Mouse (Mus musculus): Measurements from ENCODE around the gene Il10rb.

The Il10rb gene

DNA sequence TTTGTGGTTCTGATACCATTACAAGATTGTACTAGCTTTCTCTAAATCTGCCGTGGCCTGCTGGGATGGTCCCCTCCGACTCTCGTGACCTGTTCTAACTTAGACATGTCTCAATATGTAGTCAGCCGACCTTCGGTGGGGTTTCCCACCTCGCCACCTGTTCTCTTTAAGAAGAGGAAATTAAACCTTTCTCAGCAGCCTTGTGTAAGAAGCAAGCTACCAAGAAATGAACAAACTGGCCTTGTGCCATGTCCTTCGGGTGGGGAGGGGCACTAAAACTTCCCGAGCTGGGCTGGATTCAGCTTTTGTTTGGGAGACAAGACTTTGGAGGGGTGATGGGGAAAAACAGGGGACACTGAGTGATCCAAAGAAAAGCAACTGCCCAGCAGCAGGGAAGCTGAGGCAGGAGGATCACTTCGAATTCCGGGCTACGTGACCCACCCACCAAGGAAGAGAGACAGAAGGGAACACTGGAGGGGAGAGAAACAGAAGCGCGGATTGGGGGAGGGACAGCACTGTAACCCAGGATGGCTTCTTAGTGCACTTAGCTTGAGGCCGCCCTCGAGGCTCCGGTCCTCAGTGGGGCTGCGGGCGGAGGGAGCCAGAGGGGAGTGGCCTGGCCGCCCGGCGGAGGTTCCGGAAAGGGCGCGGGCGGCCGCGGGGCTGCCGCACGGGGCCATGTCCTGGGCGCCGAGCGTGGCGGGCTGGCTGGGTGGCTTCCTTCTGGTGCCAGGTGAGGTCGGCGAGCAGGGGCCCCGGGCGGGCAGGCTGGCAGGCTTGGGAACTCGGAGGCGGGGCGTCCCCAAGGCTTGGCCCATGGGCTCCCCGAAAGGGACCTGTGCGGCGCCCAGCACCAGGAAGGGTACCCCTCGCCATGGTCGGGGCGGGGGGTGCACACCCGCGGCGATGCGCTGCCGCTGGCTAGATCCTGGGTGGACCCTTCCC, at the start of gene Il10rb:
Il10rb (plus strand) TSS at position 525 of the 945 bp plus-strand sequence.
- DNase-seq = peak; percentile 90

DNA sequence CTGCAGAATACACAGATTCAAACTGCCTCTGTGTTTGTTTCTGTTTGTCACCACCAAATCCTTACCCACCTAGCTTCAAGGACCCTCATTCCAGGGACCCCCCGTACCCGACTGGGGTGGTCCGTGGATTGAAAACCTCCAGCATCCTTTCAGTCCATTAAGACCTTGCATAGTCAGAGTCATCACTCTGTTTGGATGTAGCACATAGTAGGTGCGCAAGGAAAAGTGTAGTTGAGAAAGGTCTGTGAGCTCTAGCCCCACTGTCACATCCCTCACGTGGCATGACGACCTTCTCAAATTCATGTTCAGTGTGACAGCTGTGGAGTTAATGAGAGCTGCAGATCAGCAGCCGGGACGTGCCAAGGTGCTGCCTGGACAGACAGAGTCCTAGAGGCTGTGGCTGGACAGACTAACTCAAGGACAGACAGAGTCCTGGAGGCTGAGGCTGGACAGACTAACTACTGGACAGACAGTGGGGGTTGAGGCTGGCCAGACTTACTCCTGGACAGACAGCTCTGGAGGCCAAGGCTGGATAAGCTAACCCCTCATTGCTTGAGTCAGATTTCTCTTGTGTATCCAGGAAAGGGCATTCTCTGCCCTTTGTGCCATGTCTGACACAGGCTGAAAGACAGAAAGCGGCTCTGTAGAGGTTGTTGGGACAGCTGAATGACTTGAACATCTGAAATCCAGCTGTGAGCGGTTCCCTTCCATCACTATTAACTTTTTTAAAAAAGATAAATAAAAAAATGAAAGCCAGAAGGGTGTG, 49.0 kb upstream of the Il10rb start:
- DNase-seq = no peak

GRCm38 (mm10) chr16:91357526-91357900, 48.5 kb upstream of the Il10rb start:
- DNase-seq = peak; percentile 39

DNA sequence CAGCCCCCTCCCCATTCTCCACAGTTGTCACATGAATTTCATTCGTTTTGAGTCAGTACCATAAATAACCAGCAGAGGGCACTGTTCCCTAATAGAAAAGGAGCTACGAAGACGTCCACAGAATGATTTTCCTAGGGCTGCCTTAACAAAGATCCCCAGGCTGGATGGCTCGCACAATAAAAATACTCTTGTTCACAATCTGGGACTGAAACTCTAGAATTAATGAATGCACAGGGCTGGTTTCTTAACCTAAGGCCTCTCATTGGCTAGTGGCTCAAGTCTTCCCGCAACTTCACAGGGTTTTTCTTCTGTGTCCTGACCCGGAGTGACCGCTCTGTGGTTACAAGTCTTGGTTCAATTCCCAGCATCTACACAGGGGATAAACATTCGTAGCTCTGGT, 47.4 kb upstream of the Il10rb start:
- DNase-seq = peak; percentile 75

- DNase-seq = peak; percentile 29
Observed at GRCm38 (mm10) chr16:91359531-91359930, 46.4 kb upstream of the Il10rb start.

DNA sequence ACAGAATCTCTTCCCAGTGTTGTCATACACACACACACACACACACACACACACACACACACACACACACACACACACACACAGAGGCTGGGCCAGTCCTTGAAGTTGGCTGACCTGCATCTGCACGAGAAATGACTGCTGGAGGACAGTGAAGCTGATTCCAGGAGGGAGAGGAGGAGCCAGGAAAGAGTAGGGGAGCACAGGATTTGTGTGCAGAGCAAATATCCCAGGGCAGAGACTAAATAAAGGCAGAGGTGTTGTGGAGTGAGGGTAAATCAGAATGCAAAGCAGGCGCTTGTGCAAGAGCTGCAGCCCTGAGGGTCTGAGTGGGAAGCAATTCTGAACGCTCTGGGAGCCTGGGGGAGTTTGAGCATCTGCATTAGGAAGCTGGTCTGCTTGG, 45.8 kb upstream of the Il10rb start:
- no peak for DNase-seq

- DNase-seq = no peak
Observed at GRCm38 (mm10) chr16:91362006-91362405, 44.0 kb upstream of the Il10rb start.

- DNase-seq = peak; percentile 85
Observed at GRCm38 (mm10) chr16:91362616-91363272, 43.2 kb upstream of the Il10rb start.

- peak; percentile 87 for DNase-seq
Observed at GRCm38 (mm10) chr16:91363483-91363882, 42.5 kb upstream of the Il10rb start.

DNA sequence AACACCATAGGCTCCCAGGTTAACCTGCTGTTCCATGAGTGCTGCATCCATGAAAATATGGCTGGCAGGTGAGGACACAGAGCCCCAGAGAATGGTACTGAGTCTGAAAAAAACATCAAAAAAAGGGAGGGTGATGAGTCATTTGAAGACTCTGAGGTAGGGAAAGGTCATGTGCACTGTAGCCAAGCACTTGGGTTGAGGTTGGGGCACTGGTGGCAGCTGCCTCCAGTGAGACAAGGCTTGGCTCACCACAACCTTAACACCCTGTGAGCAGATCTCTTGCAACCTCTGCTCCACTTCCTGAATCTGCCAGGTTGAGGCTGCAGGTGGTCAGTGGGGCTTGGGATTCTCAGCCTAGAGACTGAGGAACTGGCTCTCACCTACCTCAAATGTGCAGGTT, 39.4 kb upstream of the Il10rb start:
- no peak for DNase-seq

- no peak for DNase-seq
Observed at GRCm38 (mm10) chr16:91367066-91367465, 38.9 kb upstream of the Il10rb start.

DNA sequence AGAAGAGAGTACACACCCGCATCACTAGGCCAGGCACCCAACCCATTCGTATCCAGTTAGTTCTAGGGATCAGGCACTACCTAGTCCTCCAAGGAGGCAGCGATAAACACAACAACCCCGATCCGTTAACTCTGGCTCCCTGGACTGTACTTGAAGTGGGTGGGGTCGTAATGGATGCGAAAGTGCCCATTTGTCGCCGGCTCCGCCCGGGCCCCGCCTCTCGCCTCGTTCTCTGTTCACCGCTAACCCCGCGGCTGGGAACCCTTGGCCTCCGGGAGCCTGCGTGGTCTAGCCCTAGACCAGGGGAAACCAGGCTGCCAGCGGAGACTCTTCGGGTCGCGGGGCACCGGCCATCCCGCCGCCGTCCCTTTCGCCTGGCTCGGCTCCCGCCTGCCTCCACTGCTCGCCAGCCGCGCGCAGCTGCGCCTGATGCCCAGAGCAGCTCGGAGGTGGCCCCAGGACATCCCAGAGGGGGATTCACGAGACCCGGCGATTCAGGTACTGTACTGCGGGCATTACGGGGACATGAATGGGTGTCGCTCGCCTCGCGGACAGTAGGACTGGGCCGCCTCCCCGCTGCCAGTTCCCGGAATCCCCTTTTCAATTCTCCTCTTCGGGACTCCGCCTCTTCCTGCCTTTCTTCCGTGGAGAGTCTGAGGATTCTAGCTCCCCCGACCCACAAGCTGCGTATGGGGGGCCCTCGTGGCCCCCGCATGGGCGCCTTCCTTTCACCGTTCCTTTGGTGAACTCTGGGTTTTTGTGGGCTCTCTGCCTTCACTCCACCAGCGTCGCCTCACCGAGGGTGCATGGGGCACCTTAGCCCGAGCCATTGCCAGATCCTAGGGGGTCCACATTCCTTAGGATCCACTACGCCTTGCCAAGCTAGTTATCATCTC, 33.1 kb upstream of the Il10rb start, which contains the start of gene Ifnar2:
Ifnar2 (plus strand) TSS at position 207 of the 896 bp plus-strand sequence.
- DNase-seq = peak; percentile 90

DNA sequence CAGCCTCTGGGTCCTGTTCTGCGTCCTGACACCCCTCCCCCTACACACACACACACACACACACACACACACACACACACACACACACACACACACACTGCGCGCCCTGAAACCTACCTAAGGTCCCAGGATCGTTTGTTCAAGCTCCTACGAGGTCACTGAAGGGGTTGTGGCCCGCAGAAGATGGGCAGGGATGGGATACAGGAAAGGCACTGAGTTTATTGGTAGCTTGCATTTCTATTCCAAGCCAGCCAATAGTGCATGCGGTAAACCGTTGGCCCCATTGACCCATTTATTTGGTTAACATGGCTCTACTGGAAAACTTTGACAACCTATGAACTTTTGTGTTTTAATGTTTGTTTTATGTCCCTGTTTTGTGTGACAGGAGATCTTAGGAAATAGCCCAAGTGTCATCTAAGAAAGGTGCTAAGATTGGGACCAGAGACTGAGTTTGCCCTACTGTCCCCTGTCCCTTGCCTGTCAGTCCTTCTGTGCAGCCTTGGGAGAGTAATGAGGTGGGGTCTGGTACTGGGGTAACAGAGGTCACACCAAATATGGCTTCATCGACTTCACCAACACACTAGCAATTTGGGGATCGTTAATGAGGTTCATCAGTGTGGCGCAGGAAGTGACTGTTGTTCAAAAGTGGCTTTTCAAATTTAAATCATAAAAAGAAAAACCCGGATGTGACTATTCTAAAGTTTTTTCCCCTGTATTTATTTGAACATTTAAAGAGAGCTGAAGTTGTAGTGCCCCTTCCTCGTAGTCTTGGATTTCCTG, 32.3 kb upstream of the Il10rb start:
- DNase-seq = no peak

DNA sequence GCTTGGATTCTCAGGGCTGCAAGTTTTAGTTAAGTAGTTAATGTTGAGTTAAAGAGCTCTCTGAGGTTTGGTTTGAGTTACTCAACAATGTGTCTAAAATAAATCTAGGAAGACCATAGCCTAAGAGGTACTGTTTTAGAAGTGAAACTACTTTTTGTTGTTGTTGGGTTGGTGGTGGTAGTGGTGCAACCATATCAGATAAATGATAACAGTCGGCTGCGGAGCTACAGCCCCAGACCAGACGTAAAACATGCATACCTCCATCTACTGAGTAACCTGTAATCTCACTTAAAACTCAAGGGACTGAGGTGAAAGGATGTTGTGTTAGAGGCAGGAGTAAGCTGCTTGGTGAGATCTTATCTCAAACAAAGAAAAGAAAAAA, 31.7 kb upstream of the Il10rb start:
- DNase-seq = no peak

- no peak for DNase-seq
Observed at GRCm38 (mm10) chr16:91376701-91377100, 29.3 kb upstream of the Il10rb start.

GRCm38 (mm10) chr16:91378431-91378986, 27.5 kb upstream of the Il10rb start:
- DNase-seq = no peak

GRCm38 (mm10) chr16:91378991-91379390, 27.0 kb upstream of the Il10rb start:
- DNase-seq = no peak

GRCm38 (mm10) chr16:91379412-91379811, 26.6 kb upstream of the Il10rb start:
- no peak for DNase-seq

GRCm38 (mm10) chr16:91380151-91380550, 25.8 kb upstream of the Il10rb start:
- no peak for DNase-seq

DNA sequence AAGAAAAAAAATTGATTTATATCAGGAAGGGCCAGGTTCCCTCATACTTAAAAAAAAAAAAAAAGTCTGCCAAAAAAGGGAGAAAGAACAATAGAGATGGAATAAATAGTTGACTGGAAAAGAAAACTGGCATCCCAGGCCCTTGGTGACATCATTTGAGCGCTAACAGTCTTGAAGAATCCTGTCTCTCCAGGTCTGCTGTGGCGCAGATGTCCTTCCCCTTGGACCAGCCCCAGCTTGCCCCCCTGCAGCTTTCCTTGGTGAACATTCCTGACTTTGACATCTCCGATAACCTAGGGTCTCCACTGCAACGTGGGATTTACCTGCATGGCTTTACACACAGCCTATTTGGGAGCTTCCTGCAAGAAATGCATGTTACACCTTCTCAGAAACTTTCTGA, 24.4 kb upstream of the Il10rb start:
- DNase-seq = no peak

- no peak for DNase-seq
Observed at GRCm38 (mm10) chr16:91382261-91382790, 23.6 kb upstream of the Il10rb start.
